Mouse (Mus musculus): ENCODE data around the gene Ubald2. TPM values are rescaled to one million over a fixed set of nuclear protein-coding genes. Genes with fewer than 3 reads are reported as not detected.
A peak's percentile ranks its signal among the peaks of the same experiment; 100 is the strongest.
"Not testable (repeated sequence)": the region's sequence is repeated elsewhere in the genome, so short reads cannot be mapped to it uniquely, and the experiment has no call there.

Ubald2 gene
- 36.4 and 38.8 TPM in 2 replicates for total RNA-seq (2021)
- long read RNA-seq, experiment 1, transcript Ubald2-201 (3 exons, 1,482 nt) = major isoform, 29 of 40 reads
- long read RNA-seq, experiment 1, partial matches to known transcripts = 10 of 40 reads
- long read RNA-seq, experiment 1, other reads (novel, unspliced or antisense) = 1 of 40 reads
- long read RNA-seq, experiment 2, transcript Ubald2-201 (3 exons, 1,482 nt) = major isoform, 26 of 34 reads
- long read RNA-seq, experiment 2, partial matches to known transcripts = 0 of 34 reads
- long read RNA-seq, experiment 2, other reads (novel, unspliced or antisense) = 8 of 34 reads

- DNase-seq = peak; percentile 100
Measured at GRCm38 (mm10) chr11:116433356-116434286, at the start of gene Ubald2. TSS of gene Ubald2 (plus strand) at chr11:116434094.

GRCm38 (mm10) chr11:116384171-116384570 lies 49.7 kb upstream of the Ubald2 start:
- peak; percentile 74 for DNase-seq

GRCm38 (mm10) chr11:116385999-116386398 lies 47.9 kb upstream of the Ubald2 start:
- DNase-seq = no peak

- DNase-seq = peak; percentile 64
Measured at GRCm38 (mm10) chr11:116387086-116388071, 46.5 kb upstream of the Ubald2 start.

GRCm38 (mm10) chr11:116388841-116389480 lies 44.9 kb upstream of the Ubald2 start:
- peak; percentile 48 for DNase-seq

GRCm38 (mm10) chr11:116394769-116395168 lies 39.1 kb upstream of the Ubald2 start:
- DNase-seq = no peak

GRCm38 (mm10) chr11:116396276-116396933 lies 37.5 kb upstream of the Ubald2 start:
- DNase-seq = no peak

- DNase-seq = no peak
Measured at GRCm38 (mm10) chr11:116396934-116397330, 37.0 kb upstream of the Ubald2 start.

GRCm38 (mm10) chr11:116397517-116398347 lies 36.2 kb upstream of the Ubald2 start:
- no peak for DNase-seq

GRCm38 (mm10) chr11:116398348-116398677 lies 35.6 kb upstream of the Ubald2 start:
- no peak for DNase-seq

- no peak for DNase-seq
Measured at GRCm38 (mm10) chr11:116400560-116400959, 33.3 kb upstream of the Ubald2 start.

GRCm38 (mm10) chr11:116405601-116406000 lies 28.3 kb upstream of the Ubald2 start:
- no peak for DNase-seq

GRCm38 (mm10) chr11:116406231-116406728 lies 27.6 kb upstream of the Ubald2 start:
- DNase-seq = no peak

GRCm38 (mm10) chr11:116409008-116409407 lies 24.9 kb upstream of the Ubald2 start:
- no peak for DNase-seq

- not testable (repeated sequence) for DNase-seq
Measured at GRCm38 (mm10) chr11:116410415-116410814, 23.5 kb upstream of the Ubald2 start.

GRCm38 (mm10) chr11:116411582-116411981 lies 22.3 kb upstream of the Ubald2 start:
- DNase-seq = no peak

GRCm38 (mm10) chr11:116412028-116412827 lies 21.7 kb upstream of the Ubald2 start:
- DNase-seq = peak; percentile 40

GRCm38 (mm10) chr11:116412904-116413630 lies 20.8 kb upstream of the Ubald2 start, which contains the start of gene Rnf157:
TSS of gene Rnf157 (minus strand) at chr11:116413032.
- DNase-seq = peak; percentile 88

Measured in adrenal gland, postnatal 14 days (tissue).